Mouse (Mus musculus): ENCODE results near the gene Arsg.
A peak's percentile ranks its signal among the peaks of the same experiment; 100 is the strongest.

Gene Arsg

GRCm38 (mm10) chr11:109473171-109474085 lies at the start of gene Arsg, which contains the start of gene Slc16a6:
Gene Arsg (plus strand): TSS chr11:109473374.
Gene Slc16a6 (minus strand): TSS chr11:109473598.
- DNase-seq (ENCODE audit: low spot score in 2 of 2), result peak; percentile 62 to 68

- peak; percentile 99 for DNase-seq (ENCODE audit: low spot score in 2 of 2)
Observed at GRCm38 (mm10) chr11:109425392-109426271, 47.5 kb upstream of the Arsg start, which contains the start of gene Amz2. Gene Amz2 (plus strand): TSS chr11:109425946.

GRCm38 (mm10) chr11:109426272-109426586 lies 46.9 kb upstream of the Arsg start:
- DNase-seq (ENCODE audit: low spot score in 2 of 2), result no peak

- no peak for DNase-seq (ENCODE audit: low spot score in 2 of 2)
Observed at GRCm38 (mm10) chr11:109427353-109427752, 45.8 kb upstream of the Arsg start.

- no peak for DNase-seq (ENCODE audit: low spot score in 2 of 2)
Observed at GRCm38 (mm10) chr11:109434233-109434798, 38.9 kb upstream of the Arsg start.

- no peak for DNase-seq (ENCODE audit: low spot score in 2 of 2)
Observed at GRCm38 (mm10) chr11:109436889-109437288, 36.3 kb upstream of the Arsg start.

- no peak for DNase-seq (ENCODE audit: low spot score in 2 of 2)
Observed at GRCm38 (mm10) chr11:109439209-109439608, 34.0 kb upstream of the Arsg start.

GRCm38 (mm10) chr11:109439829-109440340 lies 33.3 kb upstream of the Arsg start:
- DNase-seq (ENCODE audit: low spot score in 2 of 2), result peak; percentile 64 to 84

- DNase-seq (ENCODE audit: low spot score in 2 of 2), result no peak
Observed at GRCm38 (mm10) chr11:109440641-109441040, 32.5 kb upstream of the Arsg start.

- DNase-seq (ENCODE audit: low spot score in 2 of 2), result no peak
Observed at GRCm38 (mm10) chr11:109441119-109441518, 32.1 kb upstream of the Arsg start.

- no peak for DNase-seq (ENCODE audit: low spot score in 2 of 2)
Observed at GRCm38 (mm10) chr11:109442166-109442730, 30.9 kb upstream of the Arsg start.

GRCm38 (mm10) chr11:109443468-109444263 lies 29.5 kb upstream of the Arsg start:
- no peak for DNase-seq (ENCODE audit: low spot score in 2 of 2)

- no peak for DNase-seq (ENCODE audit: low spot score in 2 of 2)
Observed at GRCm38 (mm10) chr11:109444600-109444999, 28.6 kb upstream of the Arsg start.

GRCm38 (mm10) chr11:109445438-109446035 lies 27.6 kb upstream of the Arsg start:
- no peak for DNase-seq (ENCODE audit: low spot score in 2 of 2)

- DNase-seq (ENCODE audit: low spot score in 2 of 2), result no peak
Observed at GRCm38 (mm10) chr11:109451169-109451568, 22.0 kb upstream of the Arsg start.

GRCm38 (mm10) chr11:109456261-109456660 lies 16.9 kb upstream of the Arsg start:
- no peak for DNase-seq (ENCODE audit: low spot score in 2 of 2)

- DNase-seq (ENCODE audit: low spot score in 2 of 2), result no peak
Observed at GRCm38 (mm10) chr11:109458165-109458564, 15.0 kb upstream of the Arsg start.

GRCm38 (mm10) chr11:109460586-109460985 lies 12.6 kb upstream of the Arsg start:
- DNase-seq (ENCODE audit: low spot score in 2 of 2), result no peak

- DNase-seq (ENCODE audit: low spot score in 2 of 2), result no peak
Observed at GRCm38 (mm10) chr11:109465068-109465467, 8.1 kb upstream of the Arsg start.

GRCm38 (mm10) chr11:109466987-109467386 lies 6.2 kb upstream of the Arsg start:
- no peak for DNase-seq (ENCODE audit: low spot score in 2 of 2)
